Mouse (Mus musculus) right cerebral cortex, adult 18-20 months (tissue): ENCODE measurements around the gene Cpeb3.
"Not testable (repeated sequence)": the region's sequence is repeated elsewhere in the genome, so short reads cannot be mapped to it uniquely, and the experiment has no call there.

Experiments
- DNase-seq: peaks from one replicate; pipeline ENCODE4 v3.0.0; 2022; ENCODE audit warnings: mixed read lengths

The Cpeb3 gene

DNA sequence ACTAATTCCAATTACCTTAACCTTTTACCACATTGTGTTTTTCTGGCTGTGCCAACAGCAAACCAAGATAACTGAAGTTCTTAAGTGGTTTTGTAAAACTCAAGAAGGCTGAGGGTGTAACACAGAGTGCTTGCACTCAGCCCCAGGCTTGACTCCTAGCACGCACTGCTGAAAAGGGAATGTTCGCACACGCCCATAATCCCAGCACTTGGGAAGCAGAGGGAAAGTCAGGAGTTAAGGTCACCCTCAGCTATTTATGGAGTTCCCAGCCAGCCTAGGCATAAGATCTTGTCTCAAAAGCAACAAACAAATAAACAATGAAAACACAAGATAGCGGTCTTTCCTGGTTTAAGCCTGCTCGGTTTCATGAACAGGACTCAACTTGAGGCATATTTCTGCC is 63.0 kb downstream of the Cpeb3 start:
- no peak for DNase-seq

GRCm38 (mm10) chr19:37141623-37142022 is 66.8 kb downstream of the Cpeb3 start:
- DNase-seq = no peak

DNA sequence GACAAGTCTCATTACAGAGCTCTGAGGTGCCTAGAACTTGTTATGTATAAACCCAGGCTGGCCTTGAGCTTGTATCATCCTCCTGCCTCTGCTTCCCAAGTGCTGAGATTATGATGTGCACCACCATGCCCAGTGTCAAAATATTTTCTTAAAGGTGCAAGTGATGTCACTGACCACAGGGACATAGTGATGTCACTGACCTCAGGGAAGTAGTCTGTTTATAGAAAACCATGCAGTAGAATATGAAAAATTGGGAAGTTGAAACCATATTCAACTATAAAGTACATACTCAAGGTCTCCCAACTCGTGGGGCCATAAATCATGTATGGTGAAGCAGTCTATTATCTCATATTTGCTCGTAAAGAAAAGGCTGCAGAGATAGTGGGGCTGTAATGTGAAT is 71.3 kb downstream of the Cpeb3 start:
- no peak for DNase-seq

DNA sequence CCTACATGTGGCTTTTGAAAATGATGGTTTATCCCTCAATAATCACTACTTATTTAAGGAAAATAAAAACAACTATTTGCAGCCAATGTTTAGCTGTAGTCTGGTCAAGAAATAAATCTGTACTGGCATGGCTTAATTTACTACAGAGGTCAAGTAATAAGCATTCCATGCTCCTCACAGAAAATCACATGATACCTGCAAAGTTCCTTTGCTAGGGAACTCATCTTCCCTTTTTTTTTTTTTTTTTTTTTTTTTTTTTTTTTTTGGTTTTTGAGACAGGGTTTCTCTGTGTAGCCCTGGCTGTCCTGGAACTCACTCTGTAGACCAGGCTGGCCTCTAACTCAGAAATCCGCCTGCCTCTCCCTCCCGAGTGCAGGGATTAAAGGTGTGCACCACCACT is 72.9 kb downstream of the Cpeb3 start:
- not testable (repeated sequence) for DNase-seq

GRCm38 (mm10) chr19:37133666-37134065 is 74.7 kb downstream of the Cpeb3 start:
- no peak for DNase-seq

- DNase-seq = no peak
Observed at GRCm38 (mm10) chr19:37131660-37132059, 76.7 kb downstream of the Cpeb3 start.

DNA sequence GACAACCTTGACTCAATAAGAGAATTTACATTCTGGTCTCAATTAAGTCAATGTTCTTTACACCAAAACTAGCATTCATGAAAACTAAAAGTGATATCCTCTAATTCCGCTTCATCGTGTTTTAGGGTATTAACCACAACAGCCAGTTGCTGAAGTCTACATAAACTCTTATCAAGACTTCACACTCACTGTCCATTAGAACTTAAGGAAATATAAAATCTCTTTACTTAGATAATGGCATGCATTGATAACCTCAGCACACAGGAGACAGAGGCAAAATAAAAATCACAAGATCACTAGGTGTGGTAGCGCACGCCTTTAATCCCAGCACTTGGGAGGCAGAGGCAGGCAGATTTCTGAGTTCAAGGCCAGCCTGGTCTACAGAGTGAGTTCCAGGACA is 79.9 kb downstream of the Cpeb3 start:
- DNase-seq = no peak

GRCm38 (mm10) chr19:37127018-37127567 is 81.3 kb downstream of the Cpeb3 start:
- no peak for DNase-seq

GRCm38 (mm10) chr19:37124961-37125360 is 83.4 kb downstream of the Cpeb3 start:
- DNase-seq = no peak

GRCm38 (mm10) chr19:37119281-37119680 is 89.1 kb downstream of the Cpeb3 start:
- DNase-seq = no peak

DNA sequence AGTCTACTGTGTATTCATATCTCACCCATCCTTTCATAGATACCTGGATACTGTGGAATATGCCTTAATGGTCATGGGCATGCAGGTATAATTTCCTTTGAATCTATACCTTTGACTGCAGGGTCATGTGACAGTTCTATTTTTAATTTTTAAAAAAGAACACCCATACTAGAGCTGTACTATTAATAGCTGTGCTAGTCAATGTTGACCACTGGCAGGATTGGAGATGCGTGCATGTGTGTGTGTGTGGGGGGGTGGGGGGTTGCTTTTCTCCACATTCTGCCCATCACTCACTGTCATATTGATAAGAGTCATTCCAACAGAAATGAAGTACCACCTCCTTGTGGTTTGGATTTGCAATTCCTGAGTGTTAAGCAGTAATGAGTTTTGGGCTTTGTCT is 92.6 kb downstream of the Cpeb3 start:
- no peak for DNase-seq

DNA sequence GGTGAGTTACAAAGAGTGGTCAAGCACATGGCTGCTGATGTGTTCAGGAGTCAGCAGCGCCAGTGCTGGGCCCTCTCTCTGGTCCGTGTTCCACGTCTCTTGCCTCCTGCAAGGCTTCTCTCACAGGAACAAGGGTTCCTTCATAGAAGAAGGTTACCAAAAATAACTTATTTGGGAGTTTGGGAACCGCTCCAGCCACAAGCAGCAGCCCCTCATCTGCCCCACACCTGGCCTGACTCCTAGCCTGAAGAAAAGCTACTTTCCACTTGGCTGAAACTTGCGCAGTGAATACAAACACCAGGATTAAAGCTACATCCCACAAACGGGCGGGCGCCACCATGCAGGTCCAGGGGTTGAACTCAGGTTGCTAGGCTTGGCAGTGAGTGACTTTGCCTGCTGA is 93.0 kb downstream of the Cpeb3 start:
- DNase-seq = no peak

GRCm38 (mm10) chr19:37111831-37112230 is 96.6 kb downstream of the Cpeb3 start:
- no peak for DNase-seq

- no peak for DNase-seq
Observed at GRCm38 (mm10) chr19:37110494-37110893, 97.9 kb downstream of the Cpeb3 start.

DNA sequence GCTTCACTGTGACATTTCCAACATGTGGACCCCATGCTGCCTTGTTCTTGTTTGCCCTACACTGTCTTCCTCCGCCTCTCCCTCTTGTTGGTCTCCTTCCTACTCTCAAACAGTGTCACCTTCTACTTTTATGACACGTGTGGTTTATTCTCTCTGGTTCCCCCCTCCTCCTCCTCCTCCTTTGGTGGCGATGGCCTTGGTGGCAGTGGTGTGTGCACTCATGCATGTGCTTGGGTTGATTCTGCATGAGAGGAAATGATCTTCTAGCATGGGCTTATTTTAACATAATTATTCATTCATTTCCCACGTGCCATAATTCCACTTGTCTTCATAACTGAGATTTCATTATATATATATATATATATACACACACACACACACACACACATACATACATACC is 98.5 kb downstream of the Cpeb3 start:
- DNase-seq = no peak

GRCm38 (mm10) chr19:37100689-37101088 is 107.7 kb downstream of the Cpeb3 start:
- no peak for DNase-seq

- no peak for DNase-seq
Observed at GRCm38 (mm10) chr19:37095666-37096330, 112.6 kb downstream of the Cpeb3 start.

DNA sequence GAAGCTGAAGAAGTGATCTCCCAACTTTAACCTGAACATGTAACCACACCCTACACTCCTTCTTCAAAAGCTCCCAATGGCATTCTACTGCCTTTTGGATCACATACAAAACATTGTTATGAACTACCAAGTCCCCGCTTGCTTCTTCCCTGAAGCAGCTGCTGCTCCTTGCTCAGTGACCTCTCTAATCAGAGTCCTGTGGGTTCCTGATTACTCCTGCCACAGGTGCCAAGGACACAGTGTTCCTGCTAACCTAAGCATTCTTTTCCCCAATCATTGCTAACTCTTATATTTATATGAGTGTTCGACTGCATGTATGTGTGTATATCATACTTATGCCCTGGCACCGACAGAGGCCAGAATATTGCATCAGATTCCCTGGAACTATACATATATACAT is 115.2 kb downstream of the Cpeb3 start:
- DNase-seq = no peak

GRCm38 (mm10) chr19:37090146-37091061 is 118.0 kb downstream of the Cpeb3 start:
- peak; percentile 34 for DNase-seq

DNA sequence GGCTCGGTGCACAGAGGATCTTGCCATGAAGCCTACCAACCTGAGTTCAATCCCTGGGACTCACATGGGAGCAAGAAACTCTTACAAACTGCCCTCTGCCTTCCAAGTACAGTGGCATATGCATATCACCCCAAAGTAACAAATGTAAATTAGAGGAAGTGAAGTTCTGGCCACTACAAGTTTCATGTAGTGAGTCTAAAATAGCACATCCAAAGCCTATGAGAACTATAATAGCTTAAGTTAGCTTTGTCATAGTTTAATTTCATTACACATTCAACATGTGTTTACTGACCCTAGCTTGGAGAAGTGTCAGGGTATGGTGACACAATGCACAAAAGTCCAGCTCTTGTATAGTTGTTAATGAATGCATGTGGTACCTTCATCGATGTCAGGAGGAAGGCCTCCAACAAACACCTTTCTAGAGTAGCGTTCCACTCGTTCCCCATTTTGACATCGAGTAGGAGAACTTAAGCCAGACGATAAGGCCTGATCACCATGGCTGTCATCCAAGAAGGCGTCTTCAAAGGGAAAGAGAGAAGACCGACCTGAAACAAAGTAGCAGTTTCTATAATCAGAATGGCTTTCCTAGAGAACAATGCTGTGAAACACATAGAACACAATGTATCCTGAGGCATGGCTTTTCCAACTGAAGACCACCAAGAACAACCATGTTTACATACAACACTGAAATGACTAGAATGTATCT is 120.2 kb downstream of the Cpeb3 start:
- DNase-seq = no peak

GRCm38 (mm10) chr19:37084546-37084945 is 123.9 kb downstream of the Cpeb3 start:
- peak; percentile 30 for DNase-seq

- DNase-seq = no peak
Observed at GRCm38 (mm10) chr19:37081467-37081866, 126.9 kb downstream of the Cpeb3 start.

DNA sequence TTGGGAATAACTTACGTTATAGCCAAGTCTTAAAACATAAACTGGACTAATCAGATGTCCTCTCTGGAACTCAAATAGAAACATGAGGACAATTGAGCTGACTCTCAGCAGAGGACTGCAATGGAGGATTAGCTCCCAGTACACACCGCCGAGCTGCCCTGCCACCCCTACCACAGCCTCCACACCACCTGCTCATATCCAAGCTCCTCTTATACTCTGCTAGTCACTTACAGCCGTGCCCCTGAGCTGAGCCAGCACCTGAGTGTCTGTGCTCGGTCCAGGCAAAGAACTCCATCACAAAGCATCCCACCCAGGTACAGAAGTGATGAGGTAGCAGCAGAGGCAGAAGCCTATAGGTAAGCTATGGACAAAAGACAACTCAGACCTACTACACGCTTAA is 129.2 kb downstream of the Cpeb3 start:
- DNase-seq = no peak
